Mouse (Mus musculus) left cerebral cortex, adult 8-10 months (tissue): Measurements from ENCODE around the gene Cntrob. TPM values are rescaled to one million over a fixed set of nuclear protein-coding genes. Genes with fewer than 3 reads are reported as not detected.

Experiments
- DNase-seq, 2 experiments: peaks; one replicate each; pipeline ENCODE4 v3.0.0; 2022; ENCODE audit warnings: low spot score in 2 of 2
- total RNA-seq, 4 experiments: library from RNA; stranded (reverse); gene quantifications; 2 replicates each; pipeline ENCODE4 v1.2.4; 2022

Cntrob gene
- 10 to 100 TPM; 14.9 to 19.9 (median 17.4) TPM for total RNA-seq

GRCm38 (mm10) chr11:69323667-69324111 is at the start of gene Cntrob, which contains the start of gene Trappc1:
Gene Cntrob (minus strand): TSS chr11:69323775.
Gene Trappc1 (plus strand): TSS chr11:69323980.
- peak; percentile 92 to 99 for DNase-seq

DNA sequence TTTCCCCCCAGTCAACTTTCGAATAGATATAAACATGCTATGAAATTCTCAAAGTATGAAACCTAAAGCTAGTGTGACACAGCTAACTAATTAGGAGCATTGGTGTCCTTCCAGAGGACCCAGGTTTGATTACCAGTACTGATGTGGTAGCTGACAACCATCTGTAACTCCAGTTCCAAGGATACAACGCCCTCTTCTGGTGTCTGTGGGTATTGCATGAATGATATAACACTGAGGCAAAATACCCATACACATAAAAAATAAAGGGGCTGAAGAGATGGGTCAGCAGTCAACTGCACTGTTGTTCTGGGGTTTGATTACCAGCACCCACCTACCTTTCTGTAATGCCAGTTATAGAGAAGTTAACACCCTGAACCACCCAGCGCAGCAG is 49.2 kb upstream of the Cntrob start:
- no peak for DNase-seq

DNA sequence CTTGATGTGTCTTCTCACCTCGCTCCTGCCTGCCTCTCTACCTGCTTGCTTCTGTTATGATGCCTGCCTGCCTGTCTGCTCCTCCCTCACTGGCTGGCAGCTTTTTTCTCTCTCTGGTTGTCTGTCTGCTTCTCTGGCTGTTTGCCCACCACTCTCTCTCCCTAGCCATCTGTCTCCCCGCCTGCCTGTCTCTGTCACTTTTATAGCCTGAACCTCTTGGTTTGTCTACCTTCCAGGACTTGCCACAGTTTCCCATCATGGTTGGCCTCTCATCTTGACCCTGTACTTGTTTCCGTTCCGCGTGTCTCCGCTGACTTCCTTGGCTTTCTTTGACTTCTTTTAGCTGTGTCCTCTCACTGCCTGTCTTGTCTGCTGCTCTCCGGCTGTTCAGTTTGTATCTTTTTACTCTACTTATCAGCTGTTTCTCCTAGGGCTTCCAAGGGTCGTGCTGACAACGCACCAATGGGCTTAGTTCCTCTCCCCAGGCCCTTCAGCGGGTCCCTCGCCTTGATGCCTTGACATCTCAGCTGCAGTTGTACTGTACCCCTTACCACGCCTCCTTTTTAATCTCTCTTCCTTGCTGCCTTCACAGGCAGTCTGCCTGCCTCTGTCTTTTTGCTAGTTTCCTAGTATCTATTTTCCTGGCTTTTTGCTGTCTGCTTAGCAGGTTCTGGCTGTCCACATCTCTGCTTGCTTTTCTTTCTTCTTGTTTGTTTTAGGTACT is 48.6 kb upstream of the Cntrob start:
- DNase-seq = peak in 1 of 2 experiments; percentile 60

GRCm38 (mm10) chr11:69371601-69372000 is 48.0 kb upstream of the Cntrob start:
- DNase-seq = peak in 1 of 2 experiments; percentile 32

- DNase-seq = no peak
Observed at GRCm38 (mm10) chr11:69370817-69371215, 47.2 kb upstream of the Cntrob start.

DNA sequence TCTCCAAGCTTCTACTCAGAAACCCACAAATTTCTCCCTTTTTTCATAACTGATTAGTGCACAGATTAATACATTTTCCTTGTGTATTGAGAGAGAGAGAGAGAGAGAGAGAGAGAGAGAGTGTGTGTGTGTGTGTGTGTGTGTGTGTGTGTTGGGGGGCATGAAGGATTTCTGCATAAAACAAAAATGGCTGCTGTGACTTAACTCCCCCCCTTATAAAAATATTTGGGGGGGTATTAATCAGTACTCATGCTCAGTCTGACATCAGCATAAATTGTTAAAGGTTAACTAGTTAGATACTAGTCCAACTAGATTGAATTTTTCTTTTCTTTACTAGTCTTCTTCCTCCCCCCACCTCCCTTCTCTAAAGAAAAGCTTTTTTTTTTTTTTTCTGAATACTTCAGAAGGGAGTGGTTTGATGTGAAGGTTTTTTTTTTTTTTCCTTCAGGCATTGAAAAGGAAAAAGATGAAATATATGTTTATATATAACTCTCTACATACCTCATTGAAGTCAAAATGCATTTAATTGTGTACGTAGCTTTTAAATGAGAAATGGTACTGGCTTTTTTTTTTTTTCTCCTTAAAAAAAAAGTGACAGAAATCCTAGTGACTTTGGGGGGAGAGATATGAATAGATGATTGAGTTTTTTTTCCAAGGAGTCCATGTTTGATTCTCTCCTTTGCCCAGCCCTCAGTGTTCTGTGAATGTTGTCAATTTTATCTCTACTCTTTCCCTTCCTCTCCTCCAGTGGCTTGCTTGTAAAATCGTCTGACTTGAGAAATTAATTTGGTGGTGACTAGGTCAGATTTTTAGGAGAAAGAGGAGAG is 46.6 kb upstream of the Cntrob start:
- no peak for DNase-seq

DNA sequence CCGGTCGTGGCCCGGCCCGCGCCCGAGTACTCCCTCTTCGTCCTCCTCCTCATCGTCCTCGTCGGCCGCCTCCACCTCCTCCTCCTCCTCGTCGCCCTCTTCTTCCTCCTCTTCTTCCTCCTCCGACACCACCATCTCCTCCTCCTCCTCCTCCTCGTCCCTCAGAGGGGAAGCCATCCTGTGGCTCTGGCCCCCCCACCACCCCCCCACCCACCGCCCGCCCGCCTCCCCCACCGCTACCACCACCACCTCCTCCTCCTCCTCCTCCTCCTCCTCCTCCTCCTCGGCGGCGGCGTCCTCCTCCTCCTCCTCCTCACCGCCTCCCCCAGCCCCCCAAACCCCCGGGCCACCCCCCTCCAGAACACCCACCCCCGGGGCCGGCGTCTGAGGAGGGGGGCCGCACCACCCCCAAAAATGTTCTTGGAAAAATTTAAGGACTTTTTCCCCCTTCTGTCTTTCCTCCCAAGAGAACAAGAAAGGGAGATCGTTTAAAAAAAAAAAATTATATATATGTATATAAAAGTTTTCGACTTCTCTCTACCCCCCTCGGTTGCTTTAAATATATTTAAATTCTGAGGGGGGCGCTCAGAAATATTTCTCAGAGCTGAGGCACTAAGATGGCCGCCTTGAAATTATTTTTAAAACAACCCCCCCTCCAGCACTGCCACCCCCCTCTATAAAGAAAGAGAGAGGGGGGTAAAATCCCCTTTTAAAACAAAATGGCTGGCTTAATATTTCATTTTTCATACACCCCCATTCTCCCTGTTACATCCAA is 45.8 kb upstream of the Cntrob start, which contains the start of gene Chd3:
Gene Chd3 (minus strand): TSS at position 192 of the 775 bp plus-strand sequence.
- DNase-seq = no peak

GRCm38 (mm10) chr11:69368356-69369214 is 45.0 kb upstream of the Cntrob start:
- peak in 1 of 2 experiments; percentile 53 for DNase-seq

DNA sequence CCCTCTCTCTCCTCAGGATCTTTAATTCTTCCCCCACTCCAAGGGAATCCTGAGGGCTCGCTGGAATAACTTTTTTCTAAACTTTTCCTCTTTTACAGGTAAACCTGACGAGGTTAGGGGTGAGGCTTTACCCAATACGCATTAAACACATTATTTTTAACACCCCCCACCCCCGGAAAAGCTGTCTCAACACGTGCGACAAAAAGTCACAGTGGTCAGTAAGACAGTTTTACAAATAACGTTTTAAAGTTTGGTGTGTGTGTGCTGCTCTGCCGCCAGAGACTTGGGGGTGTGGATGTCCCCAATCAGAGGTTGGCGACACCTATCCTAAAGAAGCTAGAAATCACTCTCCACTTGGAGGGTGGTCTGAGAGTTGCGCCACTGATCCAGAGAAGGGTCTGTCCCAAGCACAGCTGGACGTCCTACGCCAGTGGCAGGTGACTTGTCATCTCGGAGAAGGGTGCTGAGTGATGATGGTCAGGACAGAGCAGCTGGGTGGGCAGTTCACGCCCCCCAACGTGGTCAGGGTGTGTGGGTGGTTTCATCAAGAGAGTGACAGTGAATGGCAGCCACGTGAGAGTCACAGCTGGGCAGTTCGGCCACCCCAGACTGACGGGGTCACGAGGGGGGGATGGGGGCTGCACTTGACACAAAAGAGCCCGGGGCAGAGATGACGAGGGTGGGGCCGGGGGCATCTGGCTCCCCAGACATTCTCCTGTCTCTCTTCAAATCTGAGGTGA is 44.2 kb upstream of the Cntrob start:
- DNase-seq = peak in 1 of 2 experiments; percentile 55

DNA sequence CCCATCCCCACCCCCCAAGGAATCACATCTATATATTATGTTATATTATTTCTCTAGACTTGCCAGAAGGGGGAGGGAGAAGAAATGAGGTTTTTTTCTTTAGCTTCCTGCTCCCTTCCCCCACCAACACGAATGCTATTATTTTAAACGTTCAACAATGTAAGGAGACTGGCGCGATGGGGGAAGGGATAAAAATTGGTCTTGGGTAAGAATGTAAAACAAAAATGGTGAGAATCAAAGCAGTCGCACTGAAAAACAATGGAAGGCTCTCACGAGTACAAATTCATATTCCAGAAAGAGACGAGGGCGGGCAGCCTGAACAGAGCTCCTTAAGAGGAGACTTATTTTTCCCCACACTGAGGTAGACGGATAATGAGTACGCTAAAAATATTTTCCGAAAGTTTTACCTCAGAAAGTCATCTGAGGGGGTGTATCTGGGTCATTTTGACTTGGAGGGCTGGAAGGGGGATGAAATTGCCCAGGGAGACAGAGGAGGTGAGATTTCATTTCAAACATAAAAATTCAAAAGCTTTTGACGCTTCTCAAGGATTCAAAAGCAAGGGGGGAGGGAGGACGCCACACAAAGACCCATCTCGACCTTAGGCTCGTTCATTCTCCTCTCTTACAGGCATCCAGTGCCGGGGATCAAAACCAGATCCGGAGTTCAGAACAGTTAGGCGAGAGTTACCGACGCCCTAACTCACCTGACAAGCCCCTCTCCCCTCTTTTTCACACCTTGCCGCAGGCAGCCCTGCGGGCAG is 43.5 kb upstream of the Cntrob start:
- no peak for DNase-seq

DNA sequence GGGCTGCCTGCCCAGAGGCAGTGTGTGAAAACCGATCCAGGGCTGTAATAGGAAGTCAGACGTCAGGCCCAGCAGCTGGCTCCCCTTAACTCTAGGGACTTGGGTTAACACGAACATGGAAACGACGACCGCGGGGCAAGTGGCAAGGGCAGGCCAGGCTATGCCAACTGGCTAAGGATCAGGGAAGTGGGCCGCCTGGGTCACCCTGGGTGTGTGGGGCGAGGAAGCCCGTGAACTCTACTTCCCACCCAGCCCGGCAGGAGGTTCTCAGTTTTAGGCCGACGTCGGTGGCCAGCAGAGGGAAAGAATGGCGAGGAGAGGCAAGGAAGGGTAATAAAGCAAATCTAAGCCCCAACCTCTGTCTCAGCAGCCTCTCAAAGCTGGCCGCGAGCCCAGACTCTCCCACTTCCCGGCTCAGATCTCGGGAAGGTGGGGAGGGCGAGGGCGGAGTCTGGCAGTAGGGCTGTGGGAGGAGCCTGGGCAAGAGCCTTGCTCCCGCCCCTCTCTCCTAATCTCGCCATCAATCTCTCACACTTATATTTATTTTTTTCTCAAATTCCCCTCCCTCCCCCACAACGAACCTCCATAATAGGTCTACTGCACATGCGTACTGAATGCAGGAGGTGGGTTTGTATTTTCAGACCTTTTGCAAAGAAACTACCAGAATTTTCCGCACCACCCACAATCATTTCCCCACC is 42.7 kb upstream of the Cntrob start:
- peak; percentile 79 to 95 for DNase-seq

- DNase-seq = no peak
Observed at GRCm38 (mm10) chr11:69365722-69366121, 42.1 kb upstream of the Cntrob start.

DNA sequence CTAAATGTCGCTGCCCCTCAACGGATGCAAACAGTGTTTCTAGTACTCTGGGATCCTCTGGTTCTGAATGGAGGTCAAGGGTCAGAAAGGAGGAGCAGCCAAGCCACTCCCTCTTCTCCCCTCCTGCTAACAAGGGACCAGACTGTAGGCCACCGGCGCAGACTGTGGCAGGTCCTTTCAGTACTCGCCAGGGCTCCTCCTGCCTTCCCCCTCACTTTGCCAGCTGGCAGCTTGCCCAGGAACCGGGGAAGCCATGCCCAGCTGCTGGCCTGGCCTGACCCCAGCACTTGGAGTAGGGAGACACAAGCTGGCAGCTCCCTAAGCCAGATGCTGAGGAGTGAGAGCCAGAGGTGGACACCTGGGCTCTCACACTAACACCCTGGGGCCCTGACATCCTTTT is 41.3 kb upstream of the Cntrob start:
- DNase-seq = peak; percentile 79 to 92

- DNase-seq = no peak
Observed at GRCm38 (mm10) chr11:69364376-69364775, 40.8 kb upstream of the Cntrob start.

DNA sequence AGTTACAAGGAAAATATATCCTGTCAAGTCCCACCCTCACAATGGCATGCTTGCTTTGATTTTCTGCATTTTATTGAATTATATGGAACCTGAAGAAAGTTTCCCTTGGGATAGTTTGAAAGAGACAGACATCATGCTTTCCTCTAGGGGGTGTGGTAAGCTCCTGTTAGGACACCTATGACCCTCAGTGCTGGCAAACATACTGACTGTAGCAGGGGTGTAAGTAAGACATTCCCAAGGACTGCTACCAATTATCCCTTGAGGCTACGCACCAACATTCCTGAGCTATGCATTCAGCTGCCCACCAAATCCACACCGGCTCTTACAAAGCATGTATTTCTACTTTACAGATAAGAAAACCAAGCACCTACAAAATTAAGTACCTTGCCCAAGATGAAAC is 38.9 kb upstream of the Cntrob start:
- no peak for DNase-seq

GRCm38 (mm10) chr11:69362021-69362420 is 38.4 kb upstream of the Cntrob start:
- DNase-seq = no peak

GRCm38 (mm10) chr11:69357690-69358089 is 34.1 kb upstream of the Cntrob start:
- no peak for DNase-seq

DNA sequence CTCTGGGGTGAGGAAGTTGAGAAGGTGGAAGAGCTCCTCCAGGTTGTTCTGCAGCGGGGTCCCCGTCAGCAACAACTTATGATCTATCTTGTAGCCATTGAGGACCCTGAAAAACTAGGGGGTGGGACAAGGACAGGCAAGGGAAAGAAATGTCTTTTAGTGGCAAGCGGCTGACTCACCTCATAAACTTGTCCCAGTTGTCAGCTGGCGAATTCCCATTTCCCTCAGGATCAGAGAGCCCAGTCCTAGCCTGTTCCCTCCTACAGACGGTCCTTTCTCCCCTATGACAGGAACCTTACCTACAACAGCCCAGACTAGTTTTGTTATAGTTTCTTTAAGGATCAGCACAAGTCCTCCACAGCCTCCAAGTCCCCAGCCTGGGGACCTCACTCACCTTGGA is 33.0 kb upstream of the Cntrob start:
- no peak for DNase-seq

DNA sequence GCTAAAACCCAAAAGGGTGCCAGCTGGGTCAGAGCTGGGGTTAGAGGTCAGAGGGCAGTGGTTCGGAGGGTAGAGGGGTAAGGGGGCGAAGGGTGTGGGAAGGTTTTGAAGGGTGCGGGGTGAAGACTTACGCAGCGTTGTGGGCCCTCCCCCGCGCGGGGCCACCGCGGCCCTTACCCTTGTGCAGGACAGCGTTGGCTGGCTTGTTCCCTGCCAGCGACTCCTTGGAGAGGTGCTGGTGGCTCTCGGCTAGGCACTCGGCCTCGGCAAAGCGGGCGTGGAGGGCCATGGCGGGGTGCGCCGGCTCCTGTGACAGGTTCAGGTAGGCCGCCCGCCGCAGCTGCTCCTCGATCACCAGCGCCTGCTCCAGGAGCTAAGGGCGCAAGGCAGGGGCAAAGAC is 22.9 kb upstream of the Cntrob start:
- DNase-seq = no peak
